Mouse (Mus musculus) MEL (cell line): ENCODE results near the gene Mei1. TPM values are rescaled to one million over a fixed set of nuclear protein-coding genes. Genes with fewer than 3 reads are reported as not detected.
"Not testable (repeated sequence)": the region's sequence is repeated elsewhere in the genome, so short reads cannot be mapped to it uniquely, and the experiment has no call there.

Experiments
- DNase-seq: peaks from one replicate; pipeline ENCODE4 v3.0.0; 2011; ENCODE audit warnings: low read depth, low spot score
- H3K27ac ChIP-seq: 2 replicates; pipeline ENCODE4 v1.5.1; 2012; ENCODE audit warnings: low read depth, mild to moderate bottlenecking, control low read depth, low read length, moderate library complexity; ENCODE audit not compliant: control insufficient read depth
- H3K27me3 ChIP-seq, 2 experiments: fragments of 150-350 bp in 1 of 2; sonication (generic) in 1 of 2; 2 replicates each; pipeline ENCODE4 v1.6.1; 2012; ENCODE audit warnings: low read length in 2 of 2, mild to moderate bottlenecking in 2 of 2, improper control_type of control experiment in 1 of 2, moderate library complexity in 1 of 2; ENCODE audit not compliant: insufficient read depth in 2 of 2, control insufficient read depth in 1 of 2
- H3K36me3 ChIP-seq, 2 experiments: 2 replicates each; pipeline ENCODE4 v1.6.1; 2012 to 2014; ENCODE audit warnings: low read length in 2 of 2, improper control_type of control experiment in 1 of 2, inconsistent platforms in 1 of 2, mild to moderate bottlenecking in 1 of 2; ENCODE audit not compliant: insufficient read depth in 2 of 2, control insufficient read depth in 1 of 2
- H3K4me1 ChIP-seq, 2 experiments: fragments of 150-350 bp in 1 of 2; sonication (generic) in 1 of 2; 2 replicates each; pipeline ENCODE4 v1.6.1; 2012; ENCODE audit warnings: low read length in 2 of 2, improper control_type of control experiment in 1 of 2, mild to moderate bottlenecking in 1 of 2; ENCODE audit not compliant: insufficient read depth in 2 of 2, control insufficient read depth in 1 of 2
- H3K4me3 ChIP-seq, 2 experiments: fragments of 150-350 bp in 1 of 2; sonication (generic) in 1 of 2; 2 replicates each; pipeline ENCODE4 v1.5.1; 2012; ENCODE audit warnings: low read depth in 2 of 2, low read length in 2 of 2, mild to moderate bottlenecking in 2 of 2, moderate library complexity in 2 of 2, control low read depth in 1 of 2, improper control_type of control experiment in 1 of 2; ENCODE audit not compliant: control insufficient read depth in 1 of 2, insufficient read depth in 1 of 2
- H3K79me2 ChIP-seq: 2 replicates; pipeline ENCODE4 v1.6.1; 2012; ENCODE audit warnings: mild to moderate bottlenecking, low read length, moderate library complexity; ENCODE audit not compliant: control insufficient read depth, poor library complexity, insufficient read depth
- H3K9ac ChIP-seq: 2 replicates; pipeline ENCODE4 v1.6.1; 2012; ENCODE audit warnings: low read depth, mild to moderate bottlenecking, control low read depth, low read length, moderate library complexity; ENCODE audit not compliant: control insufficient read depth, poor library complexity, severe bottlenecking
- H3K9me3 ChIP-seq: fragments of 150-350 bp; sonication (generic); replicated peaks from 2 replicates; pipeline ENCODE4 v1.6.1; 2012; ENCODE audit warnings: mild to moderate bottlenecking, low read length, improper control_type of control experiment, moderate library complexity; ENCODE audit not compliant: insufficient read depth
- CHD1 ChIP-seq: IDR thresholded peaks from 2 replicates; pipeline ENCODE4 v1.6.1; 2012; ENCODE audit warnings: low read depth, mild to moderate bottlenecking, inconsistent platforms, low read length, improper control_type of control experiment
- CHD2 ChIP-seq: IDR thresholded peaks from 2 replicates; pipeline ENCODE4 v1.6.1; 2011; ENCODE audit warnings: low read length, improper control_type of control experiment
- CTCF ChIP-seq, 3 experiments: IDR thresholded peaks in 2 of 3; conservative IDR thresholded peaks in 1 of 3; 2 replicates each; pipeline ENCODE4 v1.5.1; 2011 to 2012; ENCODE audit warnings: low read length in 3 of 3, low read depth in 2 of 3, mild to moderate bottlenecking in 2 of 3, improper control_type of control experiment in 1 of 3, inconsistent platforms in 1 of 3, mixed read lengths in 1 of 3, moderate library complexity in 1 of 3; ENCODE audit not compliant: control insufficient read depth in 1 of 3, insufficient read depth in 1 of 3, poor library complexity in 1 of 3, severe bottlenecking in 1 of 3
- E2F4 ChIP-seq: IDR thresholded peaks from 2 replicates; pipeline ENCODE4 v1.6.1; 2011; ENCODE audit warnings: low read depth, low read length, improper control_type of control experiment, borderline replicate concordance
- EP300 ChIP-seq, 2 experiments: IDR thresholded peaks; 2 replicates each; pipeline ENCODE4 v1.6.1; 2011; ENCODE audit warnings: improper control_type of control experiment in 2 of 2, low read length in 2 of 2, low read depth in 1 of 2, mild to moderate bottlenecking in 1 of 2
- GABPA ChIP-seq: IDR thresholded peaks from 2 replicates; pipeline ENCODE4 v1.6.1; 2012; ENCODE audit warnings: low read depth, mild to moderate bottlenecking, inconsistent platforms, low read length, improper control_type of control experiment, moderate library complexity
- HCFC1 ChIP-seq: IDR thresholded peaks from 2 replicates; pipeline ENCODE4 v1.6.1; 2012; ENCODE audit warnings: low read depth, mild to moderate bottlenecking, inconsistent platforms, low read length, improper control_type of control experiment, moderate library complexity
- KAT2A ChIP-seq: conservative IDR thresholded peaks from 2 replicates; pipeline ENCODE4 v1.6.1; 2012; ENCODE audit warnings: low read depth, low read length, improper control_type of control experiment, inconsistent platforms
- MXI1 ChIP-seq: IDR thresholded peaks from 2 replicates; pipeline ENCODE4 v1.6.1; 2011; ENCODE audit warnings: mild to moderate bottlenecking, low read depth, low read length, improper control_type of control experiment
- MYB ChIP-seq: IDR thresholded peaks from 2 replicates; pipeline ENCODE4 v1.6.1; 2011; ENCODE audit warnings: mild to moderate bottlenecking, low read depth, low read length, improper control_type of control experiment
- NRF1 ChIP-seq: IDR thresholded peaks from 2 replicates; pipeline ENCODE4 v1.6.1; 2014; ENCODE audit warnings: low read depth, mild to moderate bottlenecking, inconsistent platforms, low read length, improper control_type of control experiment, moderate library complexity; ENCODE audit not compliant: poor library complexity, insufficient read depth, severe bottlenecking
- POLR2A ChIP-seq, 2 experiments: IDR thresholded peaks; 2 replicates each; pipeline ENCODE4 v1.6.1; 2011 to 2012; ENCODE audit warnings: low read length in 2 of 2, mild to moderate bottlenecking in 2 of 2, control low read depth in 1 of 2, improper control_type of control experiment in 1 of 2, low read depth in 1 of 2, moderate library complexity in 1 of 2; ENCODE audit not compliant: control insufficient read depth in 1 of 2, insufficient read depth in 1 of 2, poor library complexity in 1 of 2
- POLR2AphosphoS2 ChIP-seq: IDR thresholded peaks from 2 replicates; pipeline ENCODE4 v1.6.1; 2011; ENCODE audit warnings: low read length, improper control_type of control experiment
- POLR2AphosphoS5 ChIP-seq: IDR thresholded peaks from 2 replicates; pipeline ENCODE4 v1.6.1; 2012; ENCODE audit warnings: low read depth, borderline replicate concordance, mild to moderate bottlenecking, inconsistent platforms, low read length, moderate library complexity, mixed read lengths
- RAD21 ChIP-seq: IDR thresholded peaks from 2 replicates; pipeline ENCODE4 v1.6.1; 2011; ENCODE audit warnings: mild to moderate bottlenecking, low read depth, low read length, improper control_type of control experiment
- SIN3A ChIP-seq: IDR thresholded peaks from 2 replicates; pipeline ENCODE4 v1.6.1; 2012; ENCODE audit warnings: low read length, improper control_type of control experiment, inconsistent platforms
- SMC3 ChIP-seq: IDR thresholded peaks from 2 replicates; pipeline ENCODE4 v1.6.1; 2011; ENCODE audit warnings: low read depth, low read length, improper control_type of control experiment
- TBP ChIP-seq: IDR thresholded peaks from 2 replicates; pipeline ENCODE4 v1.8.0; 2011; ENCODE audit warnings: low read depth, low read length, improper control_type of control experiment
- UBTF ChIP-seq: IDR thresholded peaks from 2 replicates; pipeline ENCODE4 v1.6.1; 2012; ENCODE audit warnings: low read depth, mild to moderate bottlenecking, inconsistent platforms, low read length, improper control_type of control experiment, moderate library complexity, borderline replicate concordance; ENCODE audit not compliant: insufficient read depth
- USF2 ChIP-seq, 2 experiments: IDR thresholded peaks; 2 replicates each; pipeline ENCODE4 v1.6.1; 2011 to 2012; ENCODE audit warnings: improper control_type of control experiment in 2 of 2, low read length in 2 of 2, borderline replicate concordance in 1 of 2, inconsistent platforms in 1 of 2, low read depth in 1 of 2, mild to moderate bottlenecking in 1 of 2; ENCODE audit not compliant: insufficient read depth in 1 of 2
- ZC3H11A ChIP-seq: IDR thresholded peaks from 2 replicates; pipeline ENCODE4 v1.6.1; 2012; ENCODE audit warnings: low read depth, mild to moderate bottlenecking, inconsistent platforms, low read length, improper control_type of control experiment
- ZKSCAN1 ChIP-seq: IDR thresholded peaks from 2 replicates; pipeline ENCODE4 v1.6.1; 2012; ENCODE audit warnings: low read depth, mild to moderate bottlenecking, inconsistent platforms, low read length, improper control_type of control experiment, moderate library complexity
- ZMIZ1 ChIP-seq: IDR thresholded peaks from 2 replicates; pipeline ENCODE4 v1.6.1; 2012; ENCODE audit warnings: low read depth, mild to moderate bottlenecking, inconsistent platforms, low read length, improper control_type of control experiment, moderate library complexity
- ZNF384 ChIP-seq: IDR thresholded peaks from 2 replicates; pipeline ENCODE4 v1.6.1; 2012; ENCODE audit warnings: low read depth, mild to moderate bottlenecking, inconsistent platforms, low read length, improper control_type of control experiment
- polyA plus RNA-seq, 2 experiments: library from polyadenylated mRNA; stranded (reverse) in 1 of 2; unstranded in 1 of 2; fragments of >175 nt in 1 of 2; fragments of >200 nt in 1 of 2; gene quantifications; 2 replicates each; pipeline versions ENCODE4 v1.2.1 to v1.2.4; 2012; ENCODE audit warnings: low replicate concordance in 2 of 2, low read depth in 1 of 2; ENCODE audit not compliant: insufficient read length in 2 of 2, insufficient read depth in 1 of 2, missing spikeins in 1 of 2
- total RNA-seq: library from RNA; depleted of rRNA; stranded (reverse); fragments of 300-350 nt; gene quantifications from 2 replicates; pipeline ENCODE4 v1.2.3, GENCODE M21; 2012

Mei1 gene
- total and polyA plus RNA-seq, 3 experiments, result not detected

DNA sequence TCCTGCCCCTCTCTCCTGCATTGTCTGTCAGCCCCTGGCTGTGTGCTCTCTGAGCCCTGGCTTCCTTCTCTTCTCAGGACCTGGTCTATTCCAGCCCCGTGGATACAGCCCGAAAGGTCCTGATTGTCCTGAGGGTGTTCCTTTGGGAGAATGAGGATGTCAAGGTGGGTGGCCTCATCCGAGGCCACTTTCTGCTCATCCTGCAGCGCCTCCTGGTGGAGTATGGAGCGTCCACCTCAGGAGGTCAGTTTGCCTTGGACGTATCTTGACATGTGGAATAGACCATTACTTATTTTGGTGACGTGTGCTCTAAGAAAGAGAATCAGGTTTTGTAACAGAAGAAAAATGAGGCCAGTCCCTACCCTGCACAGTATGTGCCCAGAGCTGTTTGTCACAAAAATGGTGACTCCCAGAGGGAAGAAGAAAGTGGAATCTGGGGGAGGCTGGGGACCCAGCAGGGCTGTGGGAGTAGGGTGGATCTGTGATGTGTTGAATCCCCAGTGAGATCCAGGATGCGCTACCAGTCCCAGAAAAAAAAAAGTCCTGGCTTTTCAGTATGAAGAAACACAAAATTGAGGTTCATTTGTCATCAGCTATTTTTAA lies 37.3 kb downstream of the Mei1 start:
- no peak for TF ChIP-seq POLR2A (IDR thresholded peaks at IDR 0.05; ENCODE audit: control insufficient read depth in 1 of 2, insufficient read depth in 1 of 2, low read depth in 1 of 2, low read length in 2 of 2, poor library complexity in 1 of 2)
- no peak for TF ChIP-seq USF2 (IDR thresholded peaks at IDR 0.05; ENCODE audit: borderline replicate concordance in 1 of 2, insufficient read depth in 1 of 2, low read depth in 1 of 2, low read length in 2 of 2)
- TF ChIP-seq CTCF (IDR thresholded peaks at IDR 0.05 in 2 of 3, conservative IDR thresholded peaks at IDR 0.05 in 1 of 3; ENCODE audit: control insufficient read depth in 1 of 3, insufficient read depth in 1 of 3, low read depth in 2 of 3, low read length in 3 of 3, poor library complexity in 1 of 3, severe bottlenecking in 1 of 3), result peak; percentile 66 to 74 (median 67)
- TF ChIP-seq CHD2, result no peak
- TF ChIP-seq KAT2A, result no peak
- TF ChIP-seq TBP, result no peak
- TF ChIP-seq RAD21, result peak; percentile 52
- TF ChIP-seq MXI1, result no peak
- TF ChIP-seq MYB, result no peak
- TF ChIP-seq GABPA, result no peak
- TF ChIP-seq SMC3, result peak; percentile 70
- no peak for TF ChIP-seq CHD1
- TF ChIP-seq ZMIZ1, result no peak
- no peak for TF ChIP-seq NRF1
- no peak for TF ChIP-seq POLR2AphosphoS5
- H3K4me1 ChIP-seq, result no peaks in the 10 kb centered on the region
- DNase-seq, result peak; percentile 32
- no peaks in the 10 kb centered on the region for H3K36me3 ChIP-seq
- H3K79me2 ChIP-seq, result no peaks in the 10 kb centered on the region
- peaks cover 8 to 17% of the 10 kb centered on the region in 2 experiments for H3K27me3 ChIP-seq
- no peaks in the 10 kb centered on the region for H3K9me3 ChIP-seq
- H3K4me3 ChIP-seq, result no peak overlapping the region
- H3K27ac ChIP-seq, result no peak overlapping the region
- no peak overlapping the region for H3K9ac ChIP-seq

- TF ChIP-seq SIN3A (no peak), ZC3H11A (no peak), HCFC1 (no peak), POLR2A (IDR thresholded peaks at IDR 0.05; ENCODE audit: control insufficient read depth in 1 of 2, insufficient read depth in 1 of 2, low read depth in 1 of 2, low read length in 2 of 2, poor library complexity in 1 of 2) (no peak), POLR2AphosphoS2 (no peak), MXI1 (no peak), ZKSCAN1 (no peak), ZNF384 (no peak), UBTF (no peak), EP300 (IDR thresholded peaks at IDR 0.05; ENCODE audit: low read depth in 1 of 2, low read length in 2 of 2) (no peak), E2F4 (no peak)
- TF ChIP-seq, all 39 proteins: peak for 0
- Histone ChIP-seq H3K4me1 (no peaks in the 10 kb centered on the region), H3K27ac (no peak overlapping the region), H3K4me3 (no peak overlapping the region), H3K9me3 (no peaks in the 10 kb centered on the region), H3K79me2 (no peaks in the 10 kb centered on the region), H3K36me3 (no peaks in the 10 kb centered on the region), H3K9ac (no peak overlapping the region), H3K27me3 (peaks cover 0 to 5% of the 10 kb centered on the region in 2 experiments; a peak in 3 of 4 replicates)
- DNase-seq, result no peak
These were observed 50.7 kb downstream of the Mei1 start for GRCm38 (mm10) chr15:82120544-82120943.

GRCm38 (mm10) chr15:82126690-82127089 lies 56.9 kb downstream of the Mei1 start:
- Histone ChIP-seq H3K9ac (peak overlapping the region; percentile 82), H3K4me3 (peak overlapping the region in 1 of 2 experiments; percentile 70; a peak in 1 of 4 replicates), H3K4me1 (peaks cover 0 to 12% of the 10 kb centered on the region in 2 experiments; a peak in 1 of 4 replicates)
- not testable (repeated sequence) for H3K36me3 ChIP-seq, DNase-seq, H3K79me2 ChIP-seq, H3K27me3 ChIP-seq, H3K27ac ChIP-seq, H3K9me3 ChIP-seq
